Mouse (Mus musculus): ENCODE data around the gene Hic2. TPM values are rescaled to one million over a fixed set of nuclear protein-coding genes. Genes with fewer than 3 reads are reported as not detected.

The Hic2 gene
- polyA plus RNA-seq, 1 experiment from 2014 or later: 8.3 TPM

- Histone ChIP-seq H3K27me3 (replicated peaks; ENCODE audit: control insufficient read depth, insufficient read depth, low read length) (no peaks in the 10 kb centered on the region), H3K4me1 (replicated peaks; ENCODE audit: control insufficient read depth, insufficient read depth, low read length) (peaks cover 7% of the 10 kb centered on the region), H3K9ac (ENCODE audit: low read depth, low read length) (no peak overlapping the region), H3K9me3 (ENCODE audit: control insufficient read depth, low read length) (no peaks in the 10 kb centered on the region), H3K4me3 (ENCODE audit: low read depth, low read length) (no peak overlapping the region), H3K4me2 (no peak overlapping the region), H3K36me3 (ENCODE audit: control insufficient read depth, insufficient read depth, low read length) (peaks cover 27% of the 10 kb centered on the region), H3K27ac (ENCODE audit: low read depth, low read length) (no peak overlapping the region)
- WGBS: 94% methylated on average over 12 of the region's 12 CpGs
- DNase-seq (ENCODE audit: low spot score) (no peak), ATAC-seq (replicated peaks; ENCODE audit: low FRiP score) (no peak)
Measured at GRCm38 (mm10) chr16:17258917-17259316, 25.5 kb downstream of the Hic2 start.

GRCm38 (mm10) chr16:17261341-17261740 lies 28.0 kb downstream of the Hic2 start:
- Histone ChIP-seq H3K9ac (ENCODE audit: low read depth, low read length) (no peak overlapping the region), H3K4me2 (no peak overlapping the region), H3K36me3 (ENCODE audit: control insufficient read depth, insufficient read depth, low read length) (peaks cover 27% of the 10 kb centered on the region), H3K4me3 (ENCODE audit: low read depth, low read length) (no peak overlapping the region), H3K9me3 (ENCODE audit: control insufficient read depth, low read length) (no peaks in the 10 kb centered on the region), H3K27me3 (replicated peaks; ENCODE audit: control insufficient read depth, insufficient read depth, low read length) (no peaks in the 10 kb centered on the region), H3K4me1 (replicated peaks; ENCODE audit: control insufficient read depth, insufficient read depth, low read length) (0 out of 2 replicates have a peak, but pooled peaks cover 3% of the 10 kb centered on the region), H3K27ac (ENCODE audit: low read depth, low read length) (no peak overlapping the region)
- no peak for DNase-seq (ENCODE audit: low spot score)
- no peak for ATAC-seq (replicated peaks; ENCODE audit: low FRiP score)
- WGBS: 89% methylated on average over 1 of the region's 1 CpGs

- no peak for ATAC-seq (replicated peaks; ENCODE audit: low FRiP score)
- H3K27me3 ChIP-seq (replicated peaks; ENCODE audit: control insufficient read depth, insufficient read depth, low read length): no peaks in the 10 kb centered on the region
- H3K4me1 ChIP-seq (replicated peaks; ENCODE audit: control insufficient read depth, insufficient read depth, low read length): peaks cover 10% of the 10 kb centered on the region; the same call in 1 of the 2 replicates
- no peak overlapping the region for H3K9ac ChIP-seq (ENCODE audit: low read depth, low read length)
- H3K27ac ChIP-seq (ENCODE audit: low read depth, low read length): no peak overlapping the region
- no peak overlapping the region for H3K4me3 ChIP-seq (ENCODE audit: low read depth, low read length)
- 81% methylated on average over 3 of the region's 3 CpGs for WGBS
- no peaks in the 10 kb centered on the region; the same call in 1 of the 2 replicates for H3K9me3 ChIP-seq (ENCODE audit: control insufficient read depth, low read length)
- H3K36me3 ChIP-seq (ENCODE audit: control insufficient read depth, insufficient read depth, low read length): no peaks in the 10 kb centered on the region
- no peak for DNase-seq (ENCODE audit: low spot score)
- H3K4me2 ChIP-seq: no peak overlapping the region
Measured at GRCm38 (mm10) chr16:17266113-17266512, 32.7 kb downstream of the Hic2 start.

GRCm38 (mm10) chr16:17267937-17268336 lies 34.6 kb downstream of the Hic2 start:
- Histone ChIP-seq H3K9me3 (ENCODE audit: control insufficient read depth, low read length) (no peaks in the 10 kb centered on the region; the same call in 1 of the 2 replicates), H3K36me3 (ENCODE audit: control insufficient read depth, insufficient read depth, low read length) (no peaks in the 10 kb centered on the region), H3K4me1 (replicated peaks; ENCODE audit: control insufficient read depth, insufficient read depth, low read length) (peaks cover 10% of the 10 kb centered on the region; the same call in 1 of the 2 replicates), H3K4me3 (ENCODE audit: low read depth, low read length) (no peak overlapping the region), H3K9ac (ENCODE audit: low read depth, low read length) (no peak overlapping the region), H3K27me3 (replicated peaks; ENCODE audit: control insufficient read depth, insufficient read depth, low read length) (no peaks in the 10 kb centered on the region), H3K27ac (ENCODE audit: low read depth, low read length) (no peak overlapping the region), H3K4me2 (no peak overlapping the region)
- DNase-seq (ENCODE audit: low spot score) (no peak), ATAC-seq (replicated peaks; ENCODE audit: low FRiP score) (peak; percentile 69)
- 41% methylated on average over 5 of the region's 5 CpGs for whole genome bisulfite sequencing

GRCm38 (mm10) chr16:17269872-17270271 lies 36.5 kb downstream of the Hic2 start:
- H3K4me2 ChIP-seq: no peak overlapping the region
- no peak for DNase-seq (ENCODE audit: low spot score)
- no peaks in the 10 kb centered on the region for H3K36me3 ChIP-seq (ENCODE audit: control insufficient read depth, insufficient read depth, low read length)
- H3K4me3 ChIP-seq (ENCODE audit: low read depth, low read length): no peak overlapping the region
- ATAC-seq (replicated peaks; ENCODE audit: low FRiP score): no peak; the same call in 1 of the 2 replicates
- H3K9me3 ChIP-seq (ENCODE audit: control insufficient read depth, low read length): no peaks in the 10 kb centered on the region; the same call in 1 of the 2 replicates
- H3K27me3 ChIP-seq (replicated peaks; ENCODE audit: control insufficient read depth, insufficient read depth, low read length): no peaks in the 10 kb centered on the region
- 69% methylated on average over 5 of the region's 5 CpGs for WGBS
- no peak overlapping the region for H3K9ac ChIP-seq (ENCODE audit: low read depth, low read length)
- H3K27ac ChIP-seq (ENCODE audit: low read depth, low read length): no peak overlapping the region
- H3K4me1 ChIP-seq (replicated peaks; ENCODE audit: control insufficient read depth, insufficient read depth, low read length): peaks cover 10% of the 10 kb centered on the region; the same call in 1 of the 2 replicates

- ATAC-seq (replicated peaks; ENCODE audit: low FRiP score): no peak
- WGBS: 57% methylated on average over 4 of the region's 4 CpGs
Measured at GRCm38 (mm10) chr16:17271124-17271523, 37.8 kb downstream of the Hic2 start.

GRCm38 (mm10) chr16:17271856-17272255 lies 38.5 kb downstream of the Hic2 start:
- H3K27ac ChIP-seq (ENCODE audit: low read depth, low read length): no peak overlapping the region
- H3K9ac ChIP-seq (ENCODE audit: low read depth, low read length): no peak overlapping the region
- DNase-seq (ENCODE audit: low spot score) (no peak), ATAC-seq (replicated peaks; ENCODE audit: low FRiP score) (no peak)
- 79% methylated on average over 6 of the region's 6 CpGs for WGBS
- H3K4me1 ChIP-seq (replicated peaks; ENCODE audit: control insufficient read depth, insufficient read depth, low read length): peaks cover 12% of the 10 kb centered on the region
- H3K4me3 ChIP-seq (ENCODE audit: low read depth, low read length): no peak overlapping the region
- no peaks in the 10 kb centered on the region for H3K36me3 ChIP-seq (ENCODE audit: control insufficient read depth, insufficient read depth, low read length)
- no peaks in the 10 kb centered on the region for H3K27me3 ChIP-seq (replicated peaks; ENCODE audit: control insufficient read depth, insufficient read depth, low read length)
- H3K9me3 ChIP-seq (ENCODE audit: control insufficient read depth, low read length): no peaks in the 10 kb centered on the region; the same call in 1 of the 2 replicates
- H3K4me2 ChIP-seq: no peak overlapping the region

More at GRCm38 (mm10) chr16:17271124-17271523, 37.8 kb downstream of the Hic2 start:
- Histone ChIP-seq H3K4me1 (replicated peaks; ENCODE audit: control insufficient read depth, insufficient read depth, low read length) (peaks cover 10% of the 10 kb centered on the region; the same call in 1 of the 2 replicates), H3K4me2 (no peak overlapping the region), H3K9me3 (ENCODE audit: control insufficient read depth, low read length) (no peaks in the 10 kb centered on the region; the same call in 1 of the 2 replicates), H3K4me3 (ENCODE audit: low read depth, low read length) (no peak overlapping the region), H3K36me3 (ENCODE audit: control insufficient read depth, insufficient read depth, low read length) (no peaks in the 10 kb centered on the region), H3K27me3 (replicated peaks; ENCODE audit: control insufficient read depth, insufficient read depth, low read length) (no peaks in the 10 kb centered on the region), H3K9ac (ENCODE audit: low read depth, low read length) (no peak overlapping the region), H3K27ac (ENCODE audit: low read depth, low read length) (no peak overlapping the region)
- no peak for DNase-seq (ENCODE audit: low spot score)

- 54% methylated on average over 7 of the region's 7 CpGs for WGBS
- Histone ChIP-seq H3K9me3 (ENCODE audit: control insufficient read depth, low read length) (no peaks in the 10 kb centered on the region; the same call in 1 of the 2 replicates), H3K27ac (ENCODE audit: low read depth, low read length) (0 out of 2 replicates have a peak within 1 kb of the TSS, but pooled peaks have one; percentile 19), H3K4me2 (peak within 1 kb of the TSS; percentile 85), H3K9ac (ENCODE audit: low read depth, low read length) (peak within 1 kb of the TSS; percentile 66), H3K4me3 (ENCODE audit: low read depth, low read length) (peak within 1 kb of the TSS; percentile 70), H3K4me1 (replicated peaks; ENCODE audit: control insufficient read depth, insufficient read depth, low read length) (peaks cover 16% of the 10 kb centered on the region), H3K27me3 (replicated peaks; ENCODE audit: control insufficient read depth, insufficient read depth, low read length) (peaks cover 19% of the 10 kb centered on the region), H3K36me3 (ENCODE audit: control insufficient read depth, insufficient read depth, low read length) (no peaks in the 10 kb centered on the region)
- ATAC-seq (replicated peaks; ENCODE audit: low FRiP score) (no peak), DNase-seq (ENCODE audit: low spot score) (no peak)
Measured at GRCm38 (mm10) chr16:17275721-17276120, 42.3 kb downstream of the Hic2 start, which contains the start of gene Tmem191c. Gene Tmem191c, plus strand, starts transcription at chr16:17276077.
